Mouse (Mus musculus) embryonic fibroblast, embryonic 13.5 days (primary cell): ENCODE measurements around the gene Ube2c.

Experiments used
- CTCF ChIP-seq: IDR thresholded peaks from 2 replicates; pipeline ENCODE4 v1.5.1; 2011; ENCODE audit warnings: mild to moderate bottlenecking, control low read depth, low read length, moderate library complexity, borderline replicate concordance; ENCODE audit not compliant: insufficient read depth
- POLR2A ChIP-seq: IDR thresholded peaks from 2 replicates; pipeline ENCODE4 v1.6.1; 2011; ENCODE audit warnings: low read depth, mild to moderate bottlenecking, control low read depth, low read length, moderate library complexity

GRCm38 (mm10) chr2:164803921-164804313, 34.2 kb downstream of the Ube2c start:
- TF ChIP-seq POLR2A (no peak), CTCF (no peak)
